Mouse (Mus musculus): ENCODE results near the gene Lrrn3.
A peak's percentile ranks its signal among the peaks of the same experiment; 100 is the strongest.

Gene Lrrn3

DNA sequence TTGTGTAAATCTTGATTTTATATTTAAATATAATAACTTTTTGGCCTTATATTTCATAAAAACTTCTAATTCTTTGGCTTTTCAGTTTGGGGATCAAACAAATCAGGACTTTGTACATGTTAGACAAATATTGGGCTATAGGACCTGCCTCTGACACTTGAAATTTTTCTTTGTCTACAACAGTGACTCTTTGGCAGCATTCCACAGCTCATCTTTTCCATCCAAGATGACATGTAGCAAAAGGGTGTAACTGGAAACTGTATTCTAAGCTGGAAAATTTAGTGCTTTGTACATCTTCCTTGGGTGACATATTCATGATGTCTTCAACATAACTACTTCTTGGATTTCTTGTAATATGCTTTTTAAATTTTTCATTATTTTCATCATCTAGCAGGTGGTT lies 57.4 kb downstream of the Lrrn3 start:
- no peak for DNase-seq

GRCm38 (mm10) chr12:41427464-41427863 lies 58.8 kb downstream of the Lrrn3 start:
- DNase-seq = peak; percentile 62

DNA sequence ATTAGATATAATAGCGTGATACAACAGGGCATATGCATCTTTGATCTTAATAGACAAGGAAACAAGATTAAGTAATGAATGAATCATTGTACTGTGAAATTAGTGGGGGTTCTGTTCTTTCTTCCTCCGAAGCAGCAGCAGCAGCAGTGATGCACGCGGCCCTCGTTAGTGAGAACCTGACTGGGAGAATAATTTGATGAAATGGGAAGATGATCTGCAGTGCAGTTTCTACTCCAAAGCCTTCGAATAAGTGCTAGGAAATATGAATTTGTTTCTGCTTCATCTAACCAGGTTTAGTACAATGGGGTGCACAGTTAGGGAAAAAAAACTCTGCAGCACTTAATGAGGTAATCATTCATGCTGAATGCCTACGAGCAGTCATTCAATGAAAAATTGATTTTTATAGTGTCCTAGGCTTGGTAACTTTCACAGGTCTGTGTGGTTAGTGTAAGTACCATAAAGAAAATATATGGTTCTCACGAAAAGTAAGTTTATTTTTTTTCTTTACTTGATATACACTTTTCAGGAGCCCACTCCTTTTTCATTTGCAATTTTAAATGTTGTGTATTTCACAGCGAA lies 61.0 kb downstream of the Lrrn3 start:
- no peak for DNase-seq

GRCm38 (mm10) chr12:41417961-41418360 lies 68.3 kb downstream of the Lrrn3 start:
- DNase-seq = no peak

DNA sequence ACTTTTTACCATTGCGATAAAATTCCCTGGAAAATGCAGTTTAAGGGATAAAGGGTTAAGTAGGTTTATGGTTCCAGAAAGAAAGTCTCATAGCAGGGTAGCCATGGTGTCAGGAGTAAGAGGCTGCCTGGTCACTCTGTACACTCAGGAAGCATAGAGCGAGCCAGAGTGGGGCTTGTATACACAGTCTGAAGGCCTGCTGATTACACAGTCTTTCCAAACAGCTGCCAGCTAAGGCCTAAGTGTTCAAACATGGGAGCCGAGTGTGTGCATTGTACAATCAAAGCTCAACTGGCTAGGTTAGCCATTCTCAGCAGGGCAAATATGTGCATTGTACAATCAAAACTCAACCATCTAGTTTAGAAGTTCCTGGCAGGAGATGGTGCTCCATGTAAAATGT lies 69.1 kb downstream of the Lrrn3 start:
- DNase-seq = no peak

DNA sequence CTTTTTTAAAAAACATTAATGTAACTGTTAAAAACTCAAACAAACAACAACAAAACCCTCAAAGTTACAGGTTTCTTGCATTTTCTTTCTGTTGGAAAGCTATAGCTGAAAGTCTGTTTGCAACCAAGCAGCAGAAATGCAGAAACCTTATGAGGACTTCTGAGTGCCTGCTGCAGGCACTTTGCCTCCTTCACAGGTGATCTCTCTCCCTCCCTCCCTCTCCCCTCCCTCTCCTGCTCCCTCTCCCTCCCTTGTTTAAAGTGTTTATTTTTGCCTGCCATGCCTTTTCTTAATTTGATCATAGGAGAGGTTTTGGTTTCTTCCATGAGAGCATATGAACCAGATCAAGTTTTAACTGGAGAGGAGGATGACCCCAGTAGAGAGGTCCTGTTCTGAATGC lies 69.6 kb downstream of the Lrrn3 start:
- DNase-seq = no peak

DNA sequence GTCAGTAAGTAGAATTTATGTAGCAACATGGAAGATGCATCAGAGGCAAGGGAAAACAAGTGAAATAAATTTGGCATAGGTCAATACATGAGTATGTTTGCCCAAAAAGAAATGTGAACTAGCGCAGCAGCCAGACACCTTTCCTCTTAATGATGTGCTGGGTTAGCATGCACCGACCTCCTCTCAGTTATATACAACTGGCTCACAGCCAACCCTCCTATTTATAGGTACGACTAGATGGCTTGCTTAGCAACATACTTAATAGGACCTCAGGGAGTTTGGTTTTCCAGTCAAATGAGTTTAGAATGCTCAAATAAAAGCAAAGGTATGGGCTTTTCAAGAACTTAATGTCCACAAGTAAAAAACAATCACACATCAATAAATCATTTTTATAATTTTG lies 76.8 kb downstream of the Lrrn3 start:
- no peak for DNase-seq

GRCm38 (mm10) chr12:41401923-41402322 lies 84.3 kb downstream of the Lrrn3 start:
- DNase-seq = no peak

All from cerebellum, adult 11-12 months (tissue).